Mouse (Mus musculus) MEL-GATA-1-ER (cell line): ENCODE measurements around the gene Crygn.
"Not testable (repeated sequence)": the region's sequence is repeated elsewhere in the genome, so short reads cannot be mapped to it uniquely, and the experiment has no call there.

Experiments used
- DNase-seq: peaks from one replicate; pipeline ENCODE4 v3.0.0-alpha.2; 2012; ENCODE audit warnings: low read depth; ENCODE audit errors: extremely low read depth

Crygn gene

DNA sequence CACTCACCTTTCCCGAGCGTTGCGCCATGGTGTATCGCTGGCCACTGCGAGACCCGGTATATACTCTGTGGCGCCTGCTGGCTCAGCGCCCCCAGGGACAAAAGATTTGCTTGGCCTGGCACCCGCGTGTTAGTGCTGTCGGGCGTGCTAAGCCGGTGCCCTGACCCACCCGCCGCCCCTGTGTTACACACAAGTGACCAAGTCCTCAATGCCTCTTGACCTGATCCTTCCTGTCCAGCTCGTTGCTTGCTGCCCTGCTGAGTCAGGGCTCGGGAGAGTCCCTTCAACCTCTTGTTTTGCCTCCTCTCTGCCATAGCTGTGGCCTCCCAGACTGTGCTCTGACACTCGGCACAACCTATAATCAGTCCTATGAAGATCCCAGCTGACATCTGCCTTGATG is at the start of gene Crygn:
Crygn (minus strand) TSS at position 193 of the 400 bp plus-strand sequence.
- DNase-seq, result no peak

- DNase-seq, result no peak
Observed at GRCm38 (mm10) chr5:24805222-24805621, 47.4 kb upstream of the Crygn start.

GRCm38 (mm10) chr5:24804661-24805060 is 46.9 kb upstream of the Crygn start:
- DNase-seq, result no peak

- no peak for DNase-seq
Observed at GRCm38 (mm10) chr5:24801841-24802624, 44.2 kb upstream of the Crygn start.

DNA sequence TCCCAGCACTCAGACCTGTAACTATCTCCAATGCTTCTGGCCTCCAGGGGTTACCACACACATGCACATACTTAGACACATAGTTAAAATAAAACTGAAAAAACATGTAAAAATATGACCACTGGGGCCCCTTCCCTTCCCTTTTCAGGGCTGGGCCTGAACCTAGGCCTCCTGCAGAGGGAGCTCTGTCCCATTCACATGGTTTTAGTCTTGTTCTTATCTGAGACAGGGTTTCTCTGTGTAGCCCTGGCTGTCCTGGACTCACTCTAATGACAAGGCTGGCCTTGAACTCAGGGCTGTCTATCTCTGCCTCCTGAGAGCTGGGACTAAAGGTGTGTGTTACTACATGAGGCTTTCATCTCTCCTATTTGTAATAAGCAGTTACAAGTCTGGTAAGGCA is 42.6 kb upstream of the Crygn start:
- no peak for DNase-seq

GRCm38 (mm10) chr5:24798639-24799038 is 40.8 kb upstream of the Crygn start:
- no peak for DNase-seq

GRCm38 (mm10) chr5:24797858-24798257 is 40.0 kb upstream of the Crygn start:
- no peak for DNase-seq

DNA sequence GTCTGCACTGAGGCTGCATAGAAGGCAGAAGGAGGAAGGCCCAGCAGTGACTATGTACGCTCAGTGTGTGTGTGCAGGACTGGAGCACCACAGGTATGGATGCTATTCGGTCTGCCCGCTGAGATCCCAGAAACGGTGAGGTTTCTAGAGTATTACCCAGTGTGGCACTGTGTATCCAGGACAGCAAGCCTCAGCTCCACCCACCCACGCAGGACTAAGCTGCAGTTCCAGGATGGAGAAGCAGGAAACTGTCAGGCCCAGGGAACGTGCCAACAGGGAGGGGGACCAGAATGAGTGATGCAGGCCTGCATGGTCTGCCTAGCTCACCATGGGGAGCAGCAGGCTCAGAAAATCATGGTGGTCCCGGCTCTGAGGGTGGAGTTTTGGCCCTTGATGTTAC is 35.2 kb upstream of the Crygn start:
- no peak for DNase-seq

- DNase-seq, result no peak
Observed at GRCm38 (mm10) chr5:24782957-24783356, 25.1 kb upstream of the Crygn start.

- no peak for DNase-seq
Observed at GRCm38 (mm10) chr5:24781048-24781447, 23.2 kb upstream of the Crygn start.

GRCm38 (mm10) chr5:24779881-24780512 is 22.2 kb upstream of the Crygn start:
- peak; percentile 51 for DNase-seq

DNA sequence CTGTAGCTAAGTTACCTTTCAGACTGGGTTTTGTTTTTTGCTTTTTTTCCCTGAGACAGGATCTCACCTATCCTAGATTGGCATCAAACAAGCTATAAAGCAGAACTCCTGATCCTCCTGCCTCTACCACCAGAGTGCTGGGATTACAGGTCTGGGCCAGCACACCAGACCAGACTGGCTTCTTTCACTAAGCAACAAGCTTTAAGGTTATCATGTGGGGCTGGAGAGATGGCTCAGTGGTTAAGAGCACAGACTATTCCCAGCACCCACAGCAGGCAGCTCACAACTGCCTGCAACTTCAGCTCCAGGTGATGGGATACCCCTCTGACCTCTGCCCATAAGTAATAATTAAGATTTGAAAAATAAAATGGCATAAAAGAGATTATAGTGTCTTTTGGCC is 21.5 kb upstream of the Crygn start:
- no peak for DNase-seq

DNA sequence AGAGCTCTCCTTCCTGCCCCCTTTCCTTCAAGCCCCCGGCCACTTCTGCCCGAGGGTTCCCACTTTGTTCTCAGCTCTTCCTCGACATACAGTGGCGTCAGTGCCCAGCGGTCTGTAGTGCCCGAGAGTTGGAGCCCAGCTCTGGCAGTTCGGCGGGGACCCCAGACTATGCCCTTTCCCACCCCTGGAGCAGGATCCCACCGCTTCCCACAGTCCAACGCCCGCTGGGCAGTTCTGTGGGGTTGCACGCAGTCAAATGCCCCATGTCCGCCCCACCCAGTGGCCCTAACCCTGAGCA is 21.0 kb upstream of the Crygn start:
- DNase-seq, result no peak

- no peak for DNase-seq
Observed at GRCm38 (mm10) chr5:24778082-24778842, 20.5 kb upstream of the Crygn start.

DNA sequence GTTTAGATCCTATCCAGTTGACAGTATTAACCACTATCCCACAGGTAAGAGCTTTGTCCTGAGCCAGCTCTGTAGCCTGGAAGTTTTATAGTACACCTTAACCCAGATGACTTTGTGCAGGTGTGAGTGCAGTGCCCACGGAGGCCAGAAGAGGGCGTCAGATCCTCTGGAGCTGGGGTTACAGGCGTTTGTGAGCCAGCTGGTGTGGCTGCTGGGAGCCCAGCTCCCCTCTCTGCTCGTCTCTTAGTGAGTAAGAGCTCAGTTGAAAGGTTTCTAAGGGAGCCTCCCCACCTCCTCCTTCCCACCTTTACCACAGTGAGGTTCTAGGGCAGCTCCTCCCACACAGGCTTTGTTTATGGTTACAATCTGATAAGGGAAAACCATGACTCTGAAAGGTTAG is 18.9 kb upstream of the Crygn start:
- no peak for DNase-seq

DNA sequence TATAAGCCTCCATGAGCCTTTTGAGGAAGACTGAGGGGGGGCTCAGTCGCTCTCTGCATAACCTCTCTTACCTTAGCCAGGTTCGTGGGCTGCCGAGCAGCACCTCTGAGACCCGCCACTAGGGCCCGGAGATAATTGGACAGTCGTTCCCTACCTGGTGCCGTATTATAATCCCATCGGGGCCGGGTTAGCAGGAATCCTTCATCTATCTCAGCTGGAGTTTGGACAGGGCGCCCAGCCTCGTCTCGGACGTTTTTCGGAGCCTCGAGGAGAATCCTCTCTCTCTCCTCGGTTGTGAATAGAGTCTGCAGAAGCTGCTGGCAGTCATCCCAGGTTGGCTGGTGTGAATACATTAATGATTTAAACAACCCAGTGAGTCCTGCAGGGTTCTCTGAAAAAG is 16.7 kb upstream of the Crygn start:
- not testable (repeated sequence) for DNase-seq

GRCm38 (mm10) chr5:24756931-24757330 is 877 bp downstream of the Crygn start:
- no peak for DNase-seq

GRCm38 (mm10) chr5:24752175-24752498 is 5.7 kb downstream of the Crygn start:
- DNase-seq, result peak; percentile 17

- DNase-seq, result peak; percentile 57
Observed at GRCm38 (mm10) chr5:24751305-24752174, 6.3 kb downstream of the Crygn start.

- peak; percentile 67 for DNase-seq
Observed at GRCm38 (mm10) chr5:24750321-24751304, 7.2 kb downstream of the Crygn start.
